Mouse (Mus musculus) liver, adult (tissue): ENCODE measurements around the gene Pola2.

Experiments used
- GATA4 ChIP-seq: IDR thresholded peaks from 2 replicates; pipeline ENCODE4 v1.6.1; 2014; ENCODE audit warnings: mild to moderate bottlenecking, low read length; ENCODE audit not compliant: insufficient replicate concordance

The Pola2 gene

DNA sequence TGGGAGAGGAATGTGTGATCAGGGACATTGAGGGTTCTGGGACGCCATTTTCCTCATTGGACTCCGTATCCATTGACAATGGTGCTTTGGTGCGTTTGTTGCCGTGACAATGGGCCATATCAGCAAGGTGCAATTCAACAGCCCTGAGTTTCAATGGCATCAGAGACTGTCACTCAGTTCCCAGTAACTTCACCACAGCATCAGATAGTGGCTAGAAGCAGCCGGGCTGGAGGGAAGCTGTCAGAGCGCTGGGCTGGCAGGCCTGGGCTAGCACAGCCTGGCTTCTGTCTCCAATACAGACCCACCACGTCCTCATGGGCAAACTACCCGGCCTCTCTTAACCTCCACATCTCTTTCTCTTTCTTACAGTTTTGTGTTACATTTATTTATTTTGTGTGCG is 16.5 kb upstream of the Pola2 start:
- no peak for TF ChIP-seq GATA4

- TF ChIP-seq GATA4, result no peak
Measured at GRCm38 (mm10) chr19:5977717-5978116, 13.7 kb upstream of the Pola2 start.

DNA sequence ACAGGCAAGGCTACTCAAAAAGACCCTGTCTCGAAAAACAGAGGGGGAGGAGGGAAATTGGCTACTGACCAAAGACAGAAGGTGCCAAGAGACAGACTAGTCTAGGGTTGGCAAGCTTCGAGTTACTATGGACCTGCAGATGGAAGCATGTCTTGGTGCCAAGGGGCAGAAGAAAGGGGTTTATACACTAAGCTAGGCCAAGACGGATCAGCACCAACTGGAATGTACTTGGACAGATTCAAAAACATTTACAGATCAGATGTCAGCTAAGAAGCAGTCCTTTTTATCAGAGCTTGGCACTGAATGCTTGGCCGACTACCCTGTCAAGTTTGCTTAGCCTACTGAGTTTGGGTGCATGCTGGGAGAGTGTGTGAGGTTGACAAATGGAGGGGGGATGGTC is 11.7 kb upstream of the Pola2 start:
- TF ChIP-seq GATA4, result no peak

- TF ChIP-seq GATA4, result no peak
Measured at GRCm38 (mm10) chr19:5975112-5975511, 11.1 kb upstream of the Pola2 start.

DNA sequence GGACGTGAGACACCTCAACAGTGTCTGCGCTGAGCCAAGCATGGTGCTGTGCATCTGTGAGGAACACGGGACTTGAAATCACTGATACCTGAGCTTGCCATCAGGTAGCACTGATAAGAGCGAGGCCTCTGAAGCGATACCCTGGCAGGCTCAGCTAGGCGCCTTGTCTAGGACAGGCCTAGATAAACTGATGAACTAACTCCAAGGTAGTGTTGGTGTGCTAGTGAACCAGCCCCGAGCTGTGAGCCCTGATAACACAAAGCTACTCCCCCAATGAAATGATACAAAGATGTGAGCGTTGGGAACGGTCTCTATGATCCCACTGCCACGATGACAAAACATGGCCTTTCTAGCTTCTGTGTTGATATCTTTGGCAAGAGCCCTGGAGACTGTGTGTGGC is 3.7 kb upstream of the Pola2 start:
- TF ChIP-seq GATA4, result no peak

DNA sequence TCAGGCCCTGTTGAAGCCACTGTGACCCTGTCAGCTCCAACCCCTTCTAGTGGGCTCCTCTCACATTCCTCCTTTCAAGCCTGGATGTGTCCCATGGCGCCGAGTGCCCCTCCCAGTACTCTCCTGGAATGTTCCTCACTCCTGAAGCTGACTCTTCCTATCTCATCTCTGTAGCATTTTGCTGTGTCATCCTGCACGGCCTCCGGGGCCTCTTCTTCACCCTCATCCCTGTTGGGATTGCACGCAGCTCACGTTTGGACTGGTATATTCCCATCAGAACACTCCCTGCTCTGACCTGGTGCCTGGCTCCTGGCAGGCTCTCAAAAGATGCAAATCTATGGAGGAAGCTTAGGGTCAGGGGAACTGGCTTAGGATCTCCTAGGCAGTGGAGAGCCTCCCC is 2.8 kb upstream of the Pola2 start:
- no peak for TF ChIP-seq GATA4

- no peak for TF ChIP-seq GATA4
Measured at GRCm38 (mm10) chr19:5965910-5966309, 1.9 kb upstream of the Pola2 start.

- TF ChIP-seq GATA4, result no peak
Measured at GRCm38 (mm10) chr19:5965280-5965679, 1.3 kb upstream of the Pola2 start.

- TF ChIP-seq GATA4, result no peak
Measured at GRCm38 (mm10) chr19:5964804-5965203, 802 bp upstream of the Pola2 start.

GRCm38 (mm10) chr19:5962651-5963050 is 1.4 kb downstream of the Pola2 start:
- TF ChIP-seq GATA4, result no peak

- TF ChIP-seq GATA4, result no peak
Measured at GRCm38 (mm10) chr19:5957371-5957770, 6.6 kb downstream of the Pola2 start.

GRCm38 (mm10) chr19:5956685-5957084 is 7.3 kb downstream of the Pola2 start:
- no peak for TF ChIP-seq GATA4

GRCm38 (mm10) chr19:5955704-5956670 is 8.0 kb downstream of the Pola2 start:
- TF ChIP-seq GATA4, result peak; percentile 85; the same call in 1 of the 2 replicates

GRCm38 (mm10) chr19:5954936-5955335 is 9.1 kb downstream of the Pola2 start:
- no peak for TF ChIP-seq GATA4

DNA sequence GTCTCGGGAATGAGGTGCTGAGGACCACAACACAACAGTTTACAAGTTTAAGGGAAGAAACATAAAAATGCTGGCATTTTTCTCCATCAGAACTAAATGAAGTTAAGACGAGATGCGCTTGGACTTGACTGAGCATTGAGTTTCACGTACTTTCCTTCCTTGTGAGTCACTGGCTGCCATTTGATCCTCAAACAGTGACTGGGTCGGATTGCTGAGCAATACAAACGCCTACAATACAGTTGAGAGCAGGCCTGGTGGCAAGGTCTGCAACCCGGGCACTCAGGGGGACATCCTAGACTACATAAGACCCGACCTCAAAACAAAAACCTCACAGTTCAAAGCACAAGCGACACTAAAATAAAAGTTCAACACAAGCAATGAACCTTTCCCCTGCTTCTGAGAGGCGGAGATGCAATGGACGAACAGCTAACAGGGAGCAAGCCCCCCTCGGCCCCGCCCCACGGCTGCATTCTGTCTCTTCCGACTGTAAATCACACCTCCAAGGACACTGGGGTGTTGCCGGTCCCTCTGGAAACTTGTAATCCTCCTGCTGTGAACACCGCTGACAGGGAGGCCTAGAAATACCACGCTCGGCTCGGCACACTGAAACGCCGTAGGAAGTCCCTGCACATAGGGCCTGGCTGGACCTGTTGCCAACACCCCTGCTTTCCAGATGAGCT is 9.8 kb downstream of the Pola2 start:
- no peak for TF ChIP-seq GATA4

DNA sequence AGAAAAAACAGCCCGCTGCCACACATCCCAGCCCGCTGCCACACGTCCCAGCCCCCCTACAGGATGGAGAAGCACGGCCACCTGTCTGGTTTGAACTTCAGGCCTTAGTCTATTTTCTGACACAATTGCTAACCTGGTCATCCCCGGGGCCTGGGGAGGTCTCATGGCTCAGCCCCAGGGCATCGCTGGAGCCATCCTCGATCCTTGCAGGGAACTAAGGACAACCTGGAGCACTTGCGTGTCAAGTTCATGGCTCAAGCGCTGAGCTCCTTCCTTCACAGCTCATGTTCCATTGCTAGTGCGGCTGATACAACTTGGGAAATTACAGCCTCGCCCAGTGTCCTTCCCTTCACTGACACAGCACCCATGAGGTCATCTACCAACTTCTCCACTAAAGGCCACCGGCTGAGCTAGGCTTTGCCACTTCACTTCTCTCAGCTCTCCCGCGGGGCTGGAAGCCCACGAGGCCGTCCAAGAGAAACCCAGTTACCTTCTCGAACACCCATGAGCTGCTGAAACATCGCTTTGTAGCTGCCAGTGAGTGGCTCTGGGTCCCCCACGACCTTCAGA is 10.7 kb downstream of the Pola2 start:
- no peak for TF ChIP-seq GATA4
